Mouse (Mus musculus): ENCODE measurements around the gene Chd9.
A peak's percentile ranks its signal among the peaks of the same experiment; 100 is the strongest.
"Not testable (repeated sequence)": the region's sequence is repeated elsewhere in the genome, so short reads cannot be mapped to it uniquely, and the experiment has no call there.

Gene Chd9

DNA sequence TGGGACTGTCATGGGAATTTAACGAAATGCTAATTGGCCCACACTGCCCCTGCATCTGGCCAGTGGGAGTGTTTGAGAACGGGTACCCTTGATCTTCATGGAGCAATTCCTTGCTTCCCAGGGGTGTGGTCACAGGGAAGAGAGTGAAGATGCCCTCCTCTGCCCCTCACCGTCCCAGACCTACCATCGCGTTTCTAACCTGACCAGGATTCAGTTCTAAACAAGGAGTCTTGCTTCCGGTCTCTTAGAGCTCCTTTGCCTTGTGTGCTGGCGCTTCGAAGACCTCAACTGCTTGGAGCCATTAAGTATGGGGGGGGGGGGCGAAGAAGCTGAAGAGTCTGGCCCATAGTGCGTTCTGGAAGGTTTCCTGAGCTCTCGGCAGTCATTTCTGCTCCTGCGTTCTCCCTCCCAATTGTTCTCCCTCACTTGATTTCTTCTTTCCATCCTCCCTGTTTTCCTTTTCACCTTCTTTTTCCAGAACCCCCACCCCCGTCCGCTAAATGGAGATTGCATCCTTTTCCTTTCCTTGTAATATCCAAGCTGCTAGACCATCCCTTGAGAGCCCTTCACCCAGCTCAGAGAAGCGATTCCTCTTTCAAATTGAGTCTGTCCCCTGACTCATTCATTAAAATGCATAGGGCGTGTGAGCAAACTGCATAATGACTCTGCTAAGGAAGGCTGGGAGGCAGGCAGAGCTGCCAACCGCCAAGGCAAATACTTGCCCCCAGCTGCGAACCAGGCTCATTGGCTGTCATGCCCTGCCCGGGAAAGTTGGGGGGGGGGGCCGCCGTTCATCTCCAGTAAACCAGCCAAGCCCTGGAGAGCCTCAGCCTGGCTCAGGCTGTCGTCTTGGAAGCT, 42.0 kb downstream of the Chd9 start:
- DNase-seq (ENCODE audit: extremely low read depth, insufficient read length, low spot score), result peak; percentile 65

- no peak for DNase-seq (ENCODE audit: extremely low read depth, insufficient read length, low spot score)
Observed at GRCm38 (mm10) chr8:90871375-90872080, 43.4 kb downstream of the Chd9 start.

DNA sequence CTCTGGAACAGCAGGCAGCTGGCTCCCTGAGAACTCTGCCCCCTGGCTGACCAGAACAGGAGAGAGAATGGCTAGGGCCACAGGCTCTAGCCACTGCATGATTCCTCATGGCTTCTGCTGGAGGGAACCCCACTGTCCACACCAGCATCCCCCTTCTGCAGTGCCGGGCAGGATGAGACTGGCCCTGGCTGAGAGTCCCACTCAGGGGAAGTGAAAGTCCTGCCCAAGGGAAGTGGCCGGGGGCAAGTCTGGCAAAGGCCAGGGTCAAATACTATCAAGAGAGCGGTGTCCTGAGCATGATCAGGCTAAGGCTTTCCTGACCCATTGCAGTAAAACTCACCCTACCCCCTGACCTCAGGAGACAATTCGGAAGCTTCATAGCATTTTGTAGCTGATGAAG, 44.9 kb downstream of the Chd9 start:
- DNase-seq (ENCODE audit: extremely low read depth, insufficient read length, low spot score), result no peak

DNA sequence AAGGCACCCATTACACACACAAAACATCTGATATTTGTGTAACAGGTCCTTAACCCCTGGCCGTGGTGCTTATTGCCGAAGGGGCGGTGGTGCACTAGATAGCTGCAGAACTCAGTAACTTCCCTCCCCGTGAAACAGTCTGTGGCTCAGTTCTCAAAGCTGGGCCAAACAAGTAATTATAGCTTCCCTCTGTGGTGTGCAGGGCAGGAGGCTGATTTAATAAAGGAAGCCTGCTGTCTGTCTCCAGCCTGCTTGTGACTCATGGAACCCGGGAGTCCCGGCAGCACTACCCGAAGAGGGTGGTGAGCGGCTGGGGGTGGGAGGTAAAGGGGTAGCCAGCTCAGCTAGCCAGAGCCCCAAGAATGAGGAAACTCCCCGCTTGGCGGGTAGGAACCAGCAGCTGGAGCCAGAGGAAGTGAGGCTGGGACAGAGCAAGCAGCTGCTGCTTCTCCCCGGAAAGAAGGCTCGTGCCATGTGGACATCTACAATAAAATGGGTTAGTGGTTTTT, 48.1 kb downstream of the Chd9 start:
- peak; percentile 79 for DNase-seq (ENCODE audit: extremely low read depth, insufficient read length, low spot score)

DNA sequence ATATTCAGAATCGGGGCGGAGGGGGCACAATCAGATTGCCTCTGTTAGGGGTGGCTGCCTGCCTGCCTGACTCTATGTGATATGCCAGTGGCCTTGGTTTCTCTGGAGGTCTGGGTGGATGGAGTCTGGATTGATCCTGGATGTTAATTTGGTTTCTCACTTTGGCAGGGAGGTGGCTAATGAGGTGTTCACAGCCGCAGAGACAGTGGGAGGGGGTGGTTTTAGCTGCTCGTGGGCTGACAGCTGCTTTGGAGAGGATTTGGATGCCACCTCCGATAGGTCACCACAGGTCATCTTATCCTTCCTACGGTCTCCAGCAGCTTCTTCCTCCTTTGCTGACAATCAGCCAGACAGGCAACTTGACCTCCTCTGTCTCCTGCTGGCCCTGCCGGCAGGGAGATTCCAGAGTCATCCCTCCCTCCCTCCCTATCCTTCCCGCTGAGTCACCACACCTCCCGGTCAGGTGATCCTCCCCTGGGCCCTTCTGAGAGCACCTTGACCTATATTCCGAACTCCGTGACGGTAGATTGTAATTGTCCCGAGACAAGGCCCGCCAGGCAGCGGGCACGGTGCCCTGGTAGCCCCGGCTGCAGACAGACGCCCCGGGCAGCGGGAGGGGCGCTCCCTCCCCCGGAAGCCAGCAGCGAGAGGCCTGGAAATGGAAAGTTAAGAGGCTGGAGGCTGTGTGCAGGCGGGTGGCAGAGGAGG, 48.7 kb downstream of the Chd9 start:
- peak; percentile 91 for DNase-seq (ENCODE audit: extremely low read depth, insufficient read length, low spot score)

GRCm38 (mm10) chr8:90877430-90877975, 49.4 kb downstream of the Chd9 start:
- DNase-seq (ENCODE audit: extremely low read depth, insufficient read length, low spot score), result no peak

DNA sequence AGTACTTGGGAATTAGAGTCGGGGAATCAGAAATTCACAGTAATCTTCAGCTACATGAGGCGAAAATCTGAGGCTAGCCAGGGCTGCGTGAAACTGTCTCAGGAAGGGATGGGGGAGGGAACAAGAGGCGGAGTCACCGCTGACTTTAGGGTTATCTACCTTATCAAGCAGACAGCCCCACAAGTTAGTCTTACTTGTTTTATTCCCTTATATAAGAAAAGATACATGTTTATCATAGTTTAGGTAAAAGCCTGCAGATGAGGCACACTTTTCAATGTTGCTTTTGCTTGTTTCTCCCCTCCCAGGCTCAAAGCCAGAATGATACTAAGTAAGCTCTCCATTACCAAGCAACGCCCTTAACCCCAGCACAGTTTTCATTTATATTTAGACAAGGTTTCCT, 50.4 kb downstream of the Chd9 start:
- DNase-seq (ENCODE audit: extremely low read depth, insufficient read length, low spot score), result no peak

DNA sequence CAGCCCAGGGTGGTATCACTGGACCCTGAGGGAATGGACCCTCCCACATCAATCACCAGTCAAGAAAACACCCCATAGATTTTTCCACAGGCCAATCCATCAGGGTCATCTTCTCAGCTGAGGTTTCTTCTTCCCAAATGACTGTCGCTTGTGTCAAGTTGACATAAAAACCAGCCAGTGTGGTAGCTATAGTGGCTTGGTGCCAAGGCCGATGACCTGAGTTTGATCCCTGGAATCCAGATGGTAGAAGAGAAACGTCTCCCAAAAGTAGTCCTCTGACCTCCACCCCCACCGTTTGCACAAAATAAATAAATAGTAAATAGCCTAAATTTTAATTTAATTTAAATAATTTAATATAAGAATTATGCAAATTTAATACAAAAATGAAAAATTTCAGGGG, 51.9 kb downstream of the Chd9 start:
- no peak for DNase-seq (ENCODE audit: extremely low read depth, insufficient read length, low spot score)

DNA sequence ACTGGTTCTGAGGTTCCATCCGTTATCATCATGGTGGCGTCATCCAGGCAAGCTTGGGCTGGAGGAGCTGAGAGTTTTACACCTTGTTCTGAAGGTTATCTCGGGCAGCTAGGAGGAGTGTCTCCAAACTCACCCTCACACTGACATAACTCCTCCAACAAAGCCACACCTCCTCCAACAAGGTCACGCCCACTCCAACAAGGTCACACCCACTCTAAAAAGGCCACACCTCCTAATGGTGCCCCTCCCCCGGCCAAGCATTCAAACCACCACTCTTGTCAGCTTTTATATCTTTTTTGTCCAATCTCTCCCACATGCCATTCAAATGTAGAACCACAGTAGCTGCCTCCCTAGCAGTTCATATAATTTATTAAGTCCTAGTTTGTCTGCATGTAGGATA, 53.0 kb downstream of the Chd9 start:
- DNase-seq (ENCODE audit: extremely low read depth, insufficient read length, low spot score), result no peak

DNA sequence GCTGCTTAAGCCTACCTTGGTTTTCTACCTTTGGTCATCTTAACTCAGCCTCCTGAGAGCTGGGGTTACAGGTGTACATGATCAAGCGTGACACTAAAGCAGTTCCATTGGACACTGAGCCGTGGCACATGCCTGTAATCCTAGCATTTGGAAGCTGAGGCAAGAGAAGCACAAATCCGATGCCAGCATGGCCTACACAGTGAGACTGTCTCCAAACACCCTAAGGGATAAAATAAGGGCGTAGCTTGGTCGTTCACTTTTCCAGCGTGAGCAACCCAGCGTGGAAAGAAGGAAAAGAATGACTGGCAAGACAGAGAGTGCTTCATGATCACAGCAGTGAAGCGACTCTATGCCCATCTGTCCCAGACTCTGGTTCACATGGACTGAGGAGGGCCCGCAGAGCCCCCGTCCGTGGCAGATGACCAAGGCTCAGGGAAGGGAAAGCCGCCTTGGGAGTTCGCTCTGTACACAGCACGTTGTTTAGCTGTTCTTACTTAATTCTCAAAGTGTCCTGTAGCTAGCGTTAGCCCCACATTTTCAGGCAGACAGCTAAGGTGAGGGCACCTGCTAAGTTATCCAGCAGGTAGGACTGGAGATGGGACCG, 54.0 kb downstream of the Chd9 start:
- no peak for DNase-seq (ENCODE audit: extremely low read depth, insufficient read length, low spot score)

DNA sequence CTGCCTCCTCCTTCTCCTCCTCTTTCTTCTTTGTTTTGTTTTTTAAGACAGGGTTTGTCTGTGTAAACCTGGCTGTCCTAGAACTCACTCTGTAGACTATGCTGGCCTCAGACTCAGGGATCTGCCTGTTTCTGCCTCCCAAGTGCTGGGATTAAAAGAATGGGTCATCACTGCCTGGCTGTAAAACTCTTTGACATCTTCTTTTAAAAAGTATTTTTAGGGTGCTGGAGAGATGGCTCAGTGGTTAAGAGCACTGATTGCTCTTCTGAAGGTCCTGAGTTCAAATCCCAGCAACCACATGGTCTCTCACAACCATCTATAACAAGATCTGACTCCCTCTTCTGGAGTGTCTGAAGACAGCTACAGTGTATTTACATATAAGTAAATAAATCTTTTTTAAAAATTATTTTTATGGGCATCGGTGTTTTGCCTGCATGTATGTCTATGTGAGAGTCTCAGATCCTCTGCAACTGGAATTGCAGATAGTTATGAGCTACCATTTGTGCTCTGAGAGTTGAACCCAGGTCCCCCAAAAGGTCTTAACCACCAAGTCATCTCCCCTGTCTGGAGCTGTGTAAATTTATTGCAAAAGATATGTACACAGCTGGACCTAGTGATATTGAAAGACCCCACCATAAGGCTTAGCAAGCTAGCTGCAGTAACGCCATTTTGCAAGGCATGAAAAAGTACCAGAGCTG, 57.7 kb downstream of the Chd9 start:
- peak; percentile 65 for DNase-seq (ENCODE audit: extremely low read depth, insufficient read length, low spot score)

DNA sequence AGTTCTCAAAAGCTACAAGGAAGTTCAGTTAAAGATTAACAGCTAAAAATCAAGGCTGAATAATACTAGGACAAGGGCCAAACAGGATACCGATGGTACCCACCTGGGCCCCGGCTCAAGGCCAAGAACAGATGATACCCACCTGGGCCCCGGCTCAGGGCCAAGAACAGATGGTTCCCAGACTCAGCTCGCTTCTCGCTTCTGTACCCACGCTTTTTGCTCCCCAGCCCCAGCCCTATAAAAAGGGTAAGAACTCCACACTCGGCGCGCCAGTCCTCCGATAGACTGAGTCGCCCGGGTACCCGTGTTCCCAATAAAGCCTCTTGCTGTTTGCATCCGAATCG, 58.2 kb downstream of the Chd9 start:
- DNase-seq (ENCODE audit: extremely low read depth, insufficient read length, low spot score), result not testable (repeated sequence)

DNA sequence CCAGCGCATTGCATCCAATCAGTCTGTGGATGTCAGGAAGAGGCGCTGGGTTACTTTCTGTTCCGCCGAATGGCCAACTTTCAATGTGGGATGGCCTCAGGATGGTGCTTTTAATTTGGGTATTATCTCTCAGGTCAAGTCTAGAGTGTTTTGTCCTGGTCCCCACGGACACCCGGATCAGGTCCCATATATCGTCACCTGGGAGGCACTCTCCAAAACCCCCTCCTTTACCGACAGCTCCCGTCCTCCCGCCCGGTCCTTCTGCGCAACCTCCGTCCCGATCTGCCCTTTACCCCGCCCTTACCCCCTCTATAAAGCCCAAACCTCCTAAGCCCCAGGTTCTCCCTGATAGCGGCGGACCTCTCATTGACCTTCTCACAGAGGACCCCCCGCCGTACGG, 59.2 kb downstream of the Chd9 start:
- DNase-seq (ENCODE audit: extremely low read depth, insufficient read length, low spot score), result not testable (repeated sequence)

- no peak for DNase-seq (ENCODE audit: extremely low read depth, insufficient read length, low spot score)
Observed at GRCm38 (mm10) chr8:90891872-90892578, 63.9 kb downstream of the Chd9 start.

DNA sequence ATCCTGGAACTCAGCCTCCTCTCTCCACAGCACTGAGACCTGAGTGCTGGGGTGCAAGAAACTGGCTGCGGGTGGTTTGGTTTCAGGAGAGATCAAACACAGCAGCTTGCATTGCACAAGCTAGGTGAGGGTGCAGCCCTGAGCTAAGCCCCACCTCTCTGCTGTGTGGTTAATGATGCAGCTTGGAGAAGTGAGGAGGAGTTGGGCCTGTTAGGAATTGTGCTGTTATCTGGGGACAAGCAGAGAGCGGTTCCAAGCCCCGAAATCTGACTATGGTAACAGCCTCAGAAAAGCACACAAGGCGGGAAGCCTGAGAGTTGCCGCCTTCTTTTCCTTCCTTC, 64.4 kb downstream of the Chd9 start:
- DNase-seq (ENCODE audit: extremely low read depth, insufficient read length, low spot score), result no peak

DNA sequence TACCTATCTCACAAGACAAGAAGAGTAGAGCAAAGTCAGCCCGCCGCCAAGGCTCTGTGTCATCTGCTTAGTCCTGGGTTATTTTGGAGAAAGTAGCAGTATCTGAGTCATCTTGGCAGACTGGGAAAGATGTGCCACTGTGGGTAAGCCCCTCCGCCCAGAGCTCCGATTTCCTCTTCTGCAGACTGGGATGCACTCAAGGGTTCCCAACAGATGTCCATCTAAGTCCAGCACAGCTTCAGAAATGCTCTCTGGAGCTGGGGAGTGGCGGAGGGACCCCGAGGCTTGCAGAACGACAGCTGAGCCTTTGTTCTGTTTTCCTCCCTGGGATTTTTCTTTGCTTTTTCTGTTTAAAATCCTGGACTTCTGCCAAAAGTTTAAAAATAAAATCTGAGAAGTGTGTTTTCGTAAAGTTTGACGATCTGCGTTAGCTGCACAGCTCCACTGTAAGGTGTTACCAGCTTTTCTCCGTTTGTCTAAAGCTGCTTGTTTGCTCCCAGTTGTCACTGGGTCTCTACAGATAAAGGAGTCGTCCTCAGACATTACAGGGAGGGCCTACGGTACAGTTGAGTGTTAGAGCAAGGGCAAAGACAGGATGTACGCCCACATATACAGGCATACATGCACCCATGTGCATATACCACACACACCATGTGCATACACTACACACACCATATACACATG, 66.2 kb downstream of the Chd9 start:
- peak; percentile 55 for DNase-seq (ENCODE audit: extremely low read depth, insufficient read length, low spot score)

- no peak for DNase-seq (ENCODE audit: extremely low read depth, insufficient read length, low spot score)
Observed at GRCm38 (mm10) chr8:90897343-90897742, 69.2 kb downstream of the Chd9 start.

GRCm38 (mm10) chr8:90898578-90898977, 70.4 kb downstream of the Chd9 start:
- DNase-seq (ENCODE audit: extremely low read depth, insufficient read length, low spot score), result no peak

DNA sequence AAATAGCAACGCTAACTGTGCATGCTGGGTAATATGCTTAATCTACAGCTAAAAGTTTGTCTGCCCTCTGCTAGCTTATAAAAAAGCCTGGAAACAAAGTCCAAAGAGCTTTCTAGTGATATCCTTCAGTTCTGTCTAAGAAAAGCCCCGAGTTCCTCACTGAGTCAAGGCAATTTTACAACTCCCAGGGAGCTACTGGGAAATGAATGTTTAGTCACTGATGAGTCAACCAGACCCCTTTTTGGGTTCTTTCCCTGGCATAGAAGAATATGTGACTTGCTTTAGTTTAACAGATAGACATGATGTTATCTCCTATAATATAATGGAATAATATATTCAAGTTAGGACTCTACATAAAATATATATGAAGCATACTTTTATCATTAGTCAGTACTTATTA, 73.8 kb downstream of the Chd9 start:
- no peak for DNase-seq (ENCODE audit: extremely low read depth, insufficient read length, low spot score)

All from 3134 (cell line).